Mouse (Mus musculus) small intestine, adult 2 months (tissue): ENCODE results near the gene Clec4g.

ENCODE experiments used
- CTCF ChIP-seq: fragments of 200-500 bp; IDR thresholded peaks from 2 replicates; pipeline ENCODE4 v1.5.1; 2012; ENCODE audit warnings: low read depth, mild to moderate bottlenecking, control low read depth, inconsistent platforms, low read length, moderate library complexity, mixed read lengths; ENCODE audit not compliant: insufficient replicate concordance, insufficient read length; ENCODE audit errors: extremely low read depth
- POLR2A ChIP-seq: fragments of 200-500 bp; IDR thresholded peaks from 2 replicates; pipeline ENCODE4 v1.6.1; 2012; ENCODE audit warnings: low read depth, mild to moderate bottlenecking, control low read depth, inconsistent platforms, low read length, moderate library complexity

DNA sequence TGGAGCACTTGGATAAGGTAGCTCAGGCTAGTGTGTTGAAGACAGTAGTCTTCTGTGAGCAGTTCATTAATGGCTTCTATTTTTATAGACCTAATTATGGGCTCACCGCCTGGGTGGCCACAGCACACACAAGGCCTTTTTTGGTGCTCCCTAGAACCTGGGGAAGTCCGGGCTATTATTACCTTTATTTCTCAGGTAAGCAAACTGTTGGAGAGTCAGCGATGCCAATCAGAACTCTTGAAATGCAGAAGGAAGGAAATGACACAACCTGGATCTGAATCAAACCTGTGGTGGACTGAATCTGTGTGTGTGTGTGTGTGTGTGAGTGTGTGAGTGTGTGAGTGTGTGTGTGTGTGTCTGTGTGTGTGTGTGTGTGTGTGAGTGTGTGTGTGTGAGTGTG is 26.3 kb downstream of the Clec4g start, which contains the start of gene Fcer2a:
- no peak for TF ChIP-seq CTCF
- no peak for TF ChIP-seq POLR2A
